Mouse (Mus musculus) midbrain, embryonic 16.5 days (tissue): ENCODE results near the gene Syn3. TPM values are rescaled to one million over a fixed set of nuclear protein-coding genes. Genes with fewer than 3 reads are reported as not detected.

Experiments
- ATAC-seq: fragments of 200-750 bp; cut with Nextera tagmentation; 2 replicates; pipeline ENCODE4 v1.8.0; 2017; ENCODE audit warnings: moderate TSS enrichment
- H3K27ac ChIP-seq: fragments of 300-500 bp; sonication (generic); 2 replicates; pipeline ENCODE4 v1.5.1; 2014; ENCODE audit warnings: mild to moderate bottlenecking, low read length, mixed read lengths
- H3K27me3 ChIP-seq: fragments of 300-500 bp; sonication (generic); 2 replicates; pipeline ENCODE4 v1.6.1; 2014; ENCODE audit warnings: low read depth, low read length, mixed read lengths; ENCODE audit not compliant: control insufficient read depth, insufficient read depth
- H3K36me3 ChIP-seq: fragments of 300-500 bp; sonication (generic); 2 replicates; pipeline ENCODE4 v1.6.1; 2014; ENCODE audit warnings: mild to moderate bottlenecking, low read length, moderate library complexity, mixed read lengths; ENCODE audit not compliant: control insufficient read depth, insufficient read depth
- H3K4me1 ChIP-seq: fragments of 300-500 bp; sonication (generic); 2 replicates; pipeline ENCODE4 v1.6.1; 2014; ENCODE audit warnings: mild to moderate bottlenecking, low read length, mixed read lengths; ENCODE audit not compliant: control insufficient read depth, insufficient read depth
- H3K4me2 ChIP-seq: fragments of 300-500 bp; sonication (generic); 2 replicates; pipeline ENCODE4 v1.6.1; 2014; ENCODE audit warnings: mild to moderate bottlenecking, low read length, mixed read lengths
- H3K4me3 ChIP-seq: fragments of 300-500 bp; sonication (generic); 2 replicates; pipeline ENCODE4 v1.5.1; 2014; ENCODE audit warnings: low read depth, mild to moderate bottlenecking, low read length, moderate library complexity, mixed read lengths
- H3K9ac ChIP-seq: fragments of 300-500 bp; sonication (generic); 2 replicates; pipeline ENCODE4 v1.6.1; 2014; ENCODE audit warnings: low read depth, low read length, mixed read lengths
- H3K9me3 ChIP-seq: fragments of 300-500 bp; sonication (generic); replicated peaks from 2 replicates; pipeline ENCODE4 v1.6.1; 2014; ENCODE audit warnings: mild to moderate bottlenecking, low read length, mixed read lengths; ENCODE audit not compliant: control insufficient read depth, poor library complexity, severe bottlenecking
- WGBS: fragments of 180-500 bp; shearing (Covaris S2); extraction: QIAGEN DNeasy Blood & Tissue Kit; methylation state at CpG from one replicate; pipeline ENCODE4 v1.1.7; 2014; 5-methylcytosine and 5-hydroxymethylcytosine counted together
- polyA plus RNA-seq: library from polyadenylated mRNA; unstranded; fragments of >200 nt; fragmentation: Nextera tagmentation; extraction: Ambion mirVana; gene quantifications from 2 replicates; pipeline ENCODE4 v1.2.1, GENCODE M21; 2015

Syn3 gene
- polyA plus RNA-seq, 1 experiment from 2014 or later = 34.0 TPM

DNA sequence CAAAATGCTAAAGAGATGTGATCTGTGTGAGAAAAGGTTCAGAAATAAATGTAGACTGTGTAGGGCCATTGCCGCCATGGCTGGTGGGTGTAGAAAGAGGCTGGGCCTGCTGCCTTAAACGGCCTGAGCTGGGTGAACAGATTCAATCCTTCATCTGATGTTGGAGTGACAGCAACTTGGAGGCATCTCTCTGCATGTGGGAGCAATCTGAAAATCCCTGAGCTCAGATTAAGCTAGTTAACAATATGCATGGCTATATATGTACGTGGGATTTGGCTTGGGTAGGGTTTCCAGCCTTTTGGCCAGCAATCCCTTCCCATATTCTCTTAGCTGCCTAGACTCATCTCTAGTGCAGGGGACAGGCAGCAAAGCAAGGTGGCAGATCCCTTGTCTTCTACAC lies 249.9 kb downstream of the Syn3 start:
- 76% methylated on average over 3 of the region's 3 CpGs for WGBS
- H3K9me3 ChIP-seq = no peaks in the 10 kb centered on the region
- no peaks in the 10 kb centered on the region for H3K4me1 ChIP-seq
- ATAC-seq = no peak
- H3K27ac ChIP-seq = no peak overlapping the region
- H3K27me3 ChIP-seq = no peaks in the 10 kb centered on the region
- H3K9ac ChIP-seq = no peak overlapping the region
- H3K4me3 ChIP-seq = no peak overlapping the region
- H3K4me2 ChIP-seq = no peak overlapping the region
- no peaks in the 10 kb centered on the region for H3K36me3 ChIP-seq

DNA sequence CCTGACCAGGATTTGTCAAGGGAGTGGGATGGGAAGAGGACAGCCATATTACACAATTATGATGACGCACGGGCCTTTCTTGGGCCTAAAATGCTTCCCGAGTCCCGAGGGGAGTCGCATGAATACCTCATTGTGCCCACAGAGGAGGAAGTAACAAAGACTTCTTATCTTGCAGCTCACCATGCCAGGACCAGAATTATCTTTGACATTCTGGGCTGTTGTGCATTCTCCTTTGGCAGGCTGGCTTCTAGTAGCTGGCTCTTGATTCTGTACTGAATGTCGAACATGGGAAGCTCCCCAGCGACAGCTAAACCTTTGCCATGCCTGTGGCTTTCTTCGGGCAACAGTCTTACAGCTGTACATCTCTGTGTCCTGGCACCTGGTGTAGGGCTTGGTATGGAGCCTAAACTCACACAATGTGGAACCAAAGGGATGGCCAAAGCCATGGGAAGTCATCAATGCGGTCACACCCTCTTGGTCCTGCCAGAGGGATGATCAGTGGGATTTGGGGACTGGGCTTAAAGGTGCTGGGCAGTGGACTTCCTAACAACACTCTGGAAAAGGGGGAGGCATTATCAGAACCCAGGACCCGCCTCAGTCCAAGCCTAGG lies 250.5 kb downstream of the Syn3 start:
- H3K27me3 ChIP-seq = no peaks in the 10 kb centered on the region
- H3K4me3 ChIP-seq = no peak overlapping the region
- ATAC-seq = no peak
- WGBS = 82% methylated on average over 10 of the region's 10 CpGs
- no peaks in the 10 kb centered on the region for H3K36me3 ChIP-seq
- H3K4me1 ChIP-seq = no peaks in the 10 kb centered on the region
- no peak overlapping the region for H3K4me2 ChIP-seq
- H3K9me3 ChIP-seq = no peaks in the 10 kb centered on the region
- H3K27ac ChIP-seq = no peak overlapping the region
- no peak overlapping the region for H3K9ac ChIP-seq

DNA sequence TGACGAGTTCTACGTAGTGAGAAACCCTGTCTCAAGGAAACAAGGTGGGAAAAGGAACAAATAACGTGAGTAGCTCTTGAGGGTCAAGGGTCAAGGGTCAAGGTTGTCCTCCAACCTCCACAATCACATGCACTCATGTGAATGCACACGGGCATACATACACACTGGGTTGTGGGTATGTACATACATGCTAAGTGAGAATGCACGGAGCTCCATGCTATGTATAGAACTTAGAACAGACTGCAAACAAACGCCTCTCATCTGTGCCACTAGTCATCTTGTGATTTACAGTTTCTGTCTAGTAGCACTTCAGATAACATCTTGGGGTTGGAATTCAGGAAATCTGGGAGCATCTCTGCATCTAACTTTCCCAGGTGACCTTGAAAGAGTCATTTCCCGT lies 253.3 kb downstream of the Syn3 start:
- H3K4me3 ChIP-seq = no peak overlapping the region
- no peak overlapping the region for H3K27ac ChIP-seq
- ATAC-seq = no peak
- 90% methylated on average over 7 of the region's 7 CpGs for WGBS
- H3K9me3 ChIP-seq = no peaks in the 10 kb centered on the region
- H3K9ac ChIP-seq = no peak overlapping the region
- H3K4me2 ChIP-seq = no peak overlapping the region
- H3K27me3 ChIP-seq = no peaks in the 10 kb centered on the region
- H3K36me3 ChIP-seq = no peaks in the 10 kb centered on the region
- no peaks in the 10 kb centered on the region for H3K4me1 ChIP-seq

DNA sequence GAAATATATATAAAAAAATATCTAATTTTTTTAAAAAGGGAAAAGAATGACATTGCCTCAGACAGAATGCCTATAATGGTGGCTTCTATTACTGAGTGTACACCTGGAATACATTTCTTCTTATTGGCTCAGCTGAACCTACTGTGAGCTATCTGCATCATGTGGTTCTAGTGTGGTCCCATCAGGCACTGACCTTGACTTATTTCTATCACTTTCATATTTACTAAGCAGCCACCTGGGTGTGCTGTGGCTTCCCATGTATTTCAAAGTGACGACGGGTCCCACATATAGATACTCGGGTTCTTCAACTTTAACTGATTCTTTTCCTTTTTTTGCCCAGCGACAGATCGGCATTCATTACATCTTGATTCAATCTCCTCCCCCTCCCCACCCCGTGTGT lies 255.2 kb downstream of the Syn3 start:
- Histone ChIP-seq H3K4me1 (no peaks in the 10 kb centered on the region), H3K4me3 (no peak overlapping the region), H3K9ac (no peak overlapping the region), H3K27me3 (no peaks in the 10 kb centered on the region), H3K27ac (no peak overlapping the region), H3K9me3 (no peaks in the 10 kb centered on the region), H3K36me3 (no peaks in the 10 kb centered on the region), H3K4me2 (no peak overlapping the region)
- no peak for ATAC-seq
- WGBS = 91% methylated on average over 6 of the region's 6 CpGs

DNA sequence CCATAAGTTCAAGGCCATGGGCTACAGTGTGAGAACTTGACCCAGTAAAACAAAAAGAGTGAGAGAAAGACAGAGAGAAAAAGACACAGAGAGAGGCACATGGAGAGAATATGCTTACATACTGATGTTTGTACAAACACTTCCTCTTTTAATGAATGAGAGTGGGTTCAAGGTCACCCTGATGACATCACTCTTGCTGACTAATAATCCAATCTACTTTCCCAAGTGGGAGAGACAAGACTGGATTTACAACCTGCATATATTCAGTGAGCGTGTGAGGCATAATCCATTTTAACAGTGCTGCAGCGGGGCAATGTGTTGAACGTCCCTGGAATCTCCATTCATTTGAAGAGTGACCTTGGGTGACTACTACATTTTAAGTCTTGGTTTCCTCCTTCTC lies 256.0 kb downstream of the Syn3 start:
- no peak overlapping the region for H3K27ac ChIP-seq
- no peaks in the 10 kb centered on the region for H3K36me3 ChIP-seq
- no peak for ATAC-seq
- no peaks in the 10 kb centered on the region for H3K27me3 ChIP-seq
- 85% methylated on average over 3 of the region's 3 CpGs for WGBS
- no peaks in the 10 kb centered on the region for H3K4me1 ChIP-seq
- H3K4me3 ChIP-seq = no peak overlapping the region
- no peak overlapping the region for H3K9ac ChIP-seq
- no peak overlapping the region for H3K4me2 ChIP-seq
- H3K9me3 ChIP-seq = no peaks in the 10 kb centered on the region

DNA sequence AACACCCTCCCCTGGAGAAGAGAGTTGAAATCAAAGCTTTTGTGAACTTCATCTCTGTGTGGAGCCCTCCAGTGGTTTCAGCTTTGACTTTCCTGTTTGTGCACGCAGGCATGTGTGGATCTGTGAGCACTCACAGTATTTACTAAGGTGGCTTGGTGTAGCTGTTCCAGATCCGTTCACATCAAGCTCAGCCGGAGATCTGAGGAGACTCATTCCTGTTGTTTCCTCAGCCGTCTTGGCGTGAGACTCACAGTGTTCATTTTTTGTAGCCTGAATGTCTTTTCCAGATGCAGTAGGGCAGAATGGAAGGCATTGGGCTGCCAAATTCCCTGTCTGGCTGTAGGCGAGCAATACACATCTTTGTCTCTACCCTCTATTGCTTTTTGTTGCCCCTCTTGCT lies 268.7 kb downstream of the Syn3 start:
- Histone ChIP-seq H3K27ac (no peak overlapping the region), H3K4me3 (no peak overlapping the region), H3K9me3 (no peaks in the 10 kb centered on the region), H3K4me1 (no peaks in the 10 kb centered on the region), H3K4me2 (no peak overlapping the region), H3K36me3 (no peaks in the 10 kb centered on the region), H3K27me3 (no peaks in the 10 kb centered on the region), H3K9ac (no peak overlapping the region)
- ATAC-seq = no peak
- WGBS = 89% methylated on average over 6 of the region's 6 CpGs

DNA sequence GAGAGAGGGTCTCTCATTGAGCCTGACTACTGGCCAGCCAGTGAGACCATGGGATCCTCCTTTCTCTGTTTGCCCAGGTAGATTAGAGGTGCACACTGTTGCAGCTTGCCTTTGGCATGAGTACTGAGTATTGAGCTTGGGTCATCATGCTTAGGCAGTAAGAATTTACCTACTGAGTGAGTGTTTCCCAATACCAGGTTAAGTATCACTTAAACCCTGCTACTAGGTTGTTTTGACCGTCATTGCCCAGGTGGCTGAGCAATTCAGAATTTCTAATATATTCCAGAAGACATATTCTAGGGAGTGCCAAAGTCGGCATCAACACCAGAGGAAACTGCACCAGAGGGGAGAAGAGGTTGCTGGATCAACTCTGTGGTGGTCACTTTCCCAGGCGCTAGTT lies 273.2 kb downstream of the Syn3 start:
- no peaks in the 10 kb centered on the region for H3K4me1 ChIP-seq
- no peaks in the 10 kb centered on the region for H3K27me3 ChIP-seq
- WGBS = 89% methylated on average over 3 of the region's 3 CpGs
- no peak overlapping the region for H3K4me3 ChIP-seq
- H3K36me3 ChIP-seq = no peaks in the 10 kb centered on the region
- H3K9ac ChIP-seq = no peak overlapping the region
- H3K9me3 ChIP-seq = no peaks in the 10 kb centered on the region
- no peak for ATAC-seq
- no peak overlapping the region for H3K27ac ChIP-seq
- no peak overlapping the region for H3K4me2 ChIP-seq

DNA sequence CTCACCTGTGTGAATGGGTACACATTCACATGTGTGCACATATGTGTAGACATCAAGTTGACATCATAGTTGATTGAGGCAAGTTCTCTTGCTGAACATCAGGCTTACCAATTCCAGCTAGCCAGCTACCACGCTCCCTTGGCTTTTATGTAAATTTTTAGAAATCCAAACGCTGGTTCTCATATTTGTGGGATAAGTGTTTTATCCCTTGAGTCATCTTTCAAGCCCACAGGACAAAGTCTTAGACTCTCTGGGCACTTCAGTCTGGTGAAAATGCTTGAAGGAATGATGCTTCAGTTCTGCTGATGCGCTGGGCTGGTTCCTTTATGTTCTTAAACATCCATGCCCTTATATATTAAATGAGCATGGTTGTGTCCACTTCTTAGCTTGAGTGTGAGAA lies 279.7 kb downstream of the Syn3 start:
- Histone ChIP-seq H3K4me1 (no peaks in the 10 kb centered on the region), H3K9ac (no peak overlapping the region)
- 93% methylated on average over 3 of the region's 3 CpGs for WGBS

DNA sequence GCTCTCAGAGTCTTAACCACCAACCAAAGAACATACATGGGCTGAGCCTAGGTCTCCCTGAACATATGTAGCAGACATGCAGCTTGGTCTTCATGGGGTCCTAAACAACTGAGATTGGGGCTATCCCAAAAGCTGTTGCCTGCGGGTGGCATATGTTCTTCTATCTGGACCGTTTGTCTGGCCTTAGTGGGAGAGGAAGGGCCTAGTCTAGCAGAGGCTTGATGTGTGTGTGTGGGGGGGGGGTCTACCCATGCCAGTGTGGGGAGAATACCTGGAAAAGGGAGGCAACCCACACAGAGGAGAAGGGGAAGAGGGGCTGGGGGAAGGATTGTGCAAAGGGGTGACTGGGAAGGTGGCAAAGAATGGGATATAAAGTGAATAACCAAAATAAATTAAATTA lies 281.9 kb downstream of the Syn3 start:
- Histone ChIP-seq H3K4me2 (no peak overlapping the region), H3K9ac (no peak overlapping the region), H3K27me3 (no peaks in the 10 kb centered on the region), H3K36me3 (no peaks in the 10 kb centered on the region), H3K9me3 (no peaks in the 10 kb centered on the region), H3K4me1 (no peaks in the 10 kb centered on the region), H3K4me3 (no peak overlapping the region), H3K27ac (no peak overlapping the region)
- no peak for ATAC-seq
- WGBS = 86% methylated on average over 2 of the region's 2 CpGs

More for the DNA sequence above, 279.7 kb downstream of the Syn3 start:
- H3K9me3 ChIP-seq = no peaks in the 10 kb centered on the region
- H3K4me3 ChIP-seq = no peak overlapping the region
- H3K4me2 ChIP-seq = no peak overlapping the region
- ATAC-seq = no peak
- H3K36me3 ChIP-seq = no peaks in the 10 kb centered on the region
- no peak overlapping the region for H3K27ac ChIP-seq
- H3K27me3 ChIP-seq = no peaks in the 10 kb centered on the region
